Mouse (Mus musculus) lung, adult 2 months (tissue): ENCODE results near the gene Ddias.

Experiments used
- CTCF ChIP-seq: fragments of 200-500 bp; IDR thresholded peaks from 2 replicates; pipeline ENCODE4 v1.5.1; 2011; ENCODE audit warnings: mild to moderate bottlenecking, low read length, control low read depth; ENCODE audit not compliant: insufficient read depth
- POLR2A ChIP-seq: fragments of 200-500 bp; IDR thresholded peaks from 2 replicates; pipeline ENCODE4 v1.6.1; 2011; ENCODE audit warnings: low read depth, mild to moderate bottlenecking, control low read depth, low read length, borderline replicate concordance; ENCODE audit errors: extremely low read depth

DNA sequence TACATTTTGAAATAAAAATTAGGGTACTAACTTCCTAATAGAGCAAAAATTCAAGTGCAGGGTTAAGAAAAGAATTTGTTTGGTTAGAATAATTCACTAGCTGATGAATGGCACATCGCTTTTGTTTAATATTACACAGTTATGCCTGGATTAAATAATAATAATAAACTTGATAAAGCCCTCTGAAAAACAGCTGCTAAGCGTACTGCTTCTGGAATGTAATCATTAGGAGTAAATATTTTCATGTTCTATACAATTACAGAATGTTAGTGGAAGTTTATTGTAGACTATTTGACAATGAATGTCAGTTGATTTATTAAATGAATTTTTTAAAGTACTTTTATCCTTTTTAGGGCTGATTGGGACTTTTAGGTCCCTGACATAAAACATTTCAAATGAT is 31.8 kb downstream of the Ddias start:
- TF ChIP-seq CTCF = no peak
- TF ChIP-seq POLR2A = no peak
